Mouse (Mus musculus) liver, postnatal 0 days (tissue): Measurements from ENCODE around the gene Pde9a.

Experiments used
- CTCF ChIP-seq: sonication (generic); IDR thresholded peaks from 2 replicates; pipeline ENCODE4 v1.5.1; 2016; ENCODE audit warnings: antibody characterized with exemption, low read depth
- EP300 ChIP-seq: IDR thresholded peaks from 2 replicates; pipeline ENCODE4 v1.6.1; 2016; ENCODE audit warnings: antibody characterized with exemption, low read depth, mild to moderate bottlenecking

- TF ChIP-seq CTCF: no peak
- TF ChIP-seq EP300: peak; percentile 62
Measured at GRCm38 (mm10) chr17:31474388-31474787, 88.4 kb downstream of the Pde9a start.
